Mouse (Mus musculus) thymus, adult 2 months (tissue): ENCODE data around the gene Myl9. TPM values are rescaled to one million over a fixed set of nuclear protein-coding genes. Genes with fewer than 3 reads are reported as not detected.

Source experiments
- DNase-seq: peaks from one replicate; pipeline ENCODE4 v3.0.0; 2021
- H3K27ac ChIP-seq: fragments of 200-500 bp; 2 replicates; pipeline ENCODE4 v1.5.1; 2012; ENCODE audit warnings: low read length, control low read depth; ENCODE audit not compliant: control insufficient read depth, insufficient read depth
- H3K27me3 ChIP-seq: fragments of 200-500 bp; 2 replicates; pipeline ENCODE4 v1.6.1; 2012; ENCODE audit warnings: mild to moderate bottlenecking, low read length, moderate library complexity, mixed read lengths; ENCODE audit not compliant: control insufficient read depth, insufficient read depth
- H3K36me3 ChIP-seq: fragments of 200-500 bp; 2 replicates; pipeline ENCODE4 v1.6.1; 2012; ENCODE audit warnings: mild to moderate bottlenecking, low read length, moderate library complexity; ENCODE audit not compliant: control insufficient read depth, insufficient read depth
- H3K4me1 ChIP-seq: fragments of 200-500 bp; replicated peaks from 2 replicates; pipeline ENCODE4 v1.6.1; 2012; ENCODE audit warnings: low read length; ENCODE audit not compliant: control insufficient read depth, insufficient read depth
- H3K4me3 ChIP-seq: fragments of 200-500 bp; 2 replicates; pipeline ENCODE4 v1.5.1; 2012; ENCODE audit warnings: mild to moderate bottlenecking, low read length, control low read depth, moderate library complexity; ENCODE audit not compliant: control insufficient read depth, insufficient read depth
- CTCF ChIP-seq: fragments of 200-500 bp; IDR thresholded peaks from 2 replicates; pipeline ENCODE4 v1.5.1; 2012; ENCODE audit warnings: mild to moderate bottlenecking, control low read depth, low read length, moderate library complexity, borderline replicate concordance; ENCODE audit not compliant: control insufficient read depth, poor library complexity, insufficient read depth; ENCODE audit errors: extremely low read depth
- POLR2A ChIP-seq: fragments of 200-500 bp; IDR thresholded peaks from 2 replicates; pipeline ENCODE4 v1.6.1; 2012; ENCODE audit warnings: mild to moderate bottlenecking, low read length, control low read depth, moderate library complexity; ENCODE audit not compliant: control insufficient read depth, poor library complexity, insufficient read depth; ENCODE audit errors: extremely low read depth
- WGBS: fragments of 180-500 bp; shearing (Covaris S2); methylation state at CpG from one replicate; pipeline ENCODE4 v1.1.7; 2018; 5-methylcytosine and 5-hydroxymethylcytosine counted together
- polyA plus RNA-seq: library from polyadenylated mRNA; depleted of rRNA; stranded (reverse); fragments of >200 nt; gene quantifications from 2 replicates; pipeline ENCODE4 v1.2.3, GENCODE M21; 2012; rRNA removed

The Myl9 gene
- polyA plus RNA-seq = 32.3 and 32.4 TPM in 2 replicates

DNA sequence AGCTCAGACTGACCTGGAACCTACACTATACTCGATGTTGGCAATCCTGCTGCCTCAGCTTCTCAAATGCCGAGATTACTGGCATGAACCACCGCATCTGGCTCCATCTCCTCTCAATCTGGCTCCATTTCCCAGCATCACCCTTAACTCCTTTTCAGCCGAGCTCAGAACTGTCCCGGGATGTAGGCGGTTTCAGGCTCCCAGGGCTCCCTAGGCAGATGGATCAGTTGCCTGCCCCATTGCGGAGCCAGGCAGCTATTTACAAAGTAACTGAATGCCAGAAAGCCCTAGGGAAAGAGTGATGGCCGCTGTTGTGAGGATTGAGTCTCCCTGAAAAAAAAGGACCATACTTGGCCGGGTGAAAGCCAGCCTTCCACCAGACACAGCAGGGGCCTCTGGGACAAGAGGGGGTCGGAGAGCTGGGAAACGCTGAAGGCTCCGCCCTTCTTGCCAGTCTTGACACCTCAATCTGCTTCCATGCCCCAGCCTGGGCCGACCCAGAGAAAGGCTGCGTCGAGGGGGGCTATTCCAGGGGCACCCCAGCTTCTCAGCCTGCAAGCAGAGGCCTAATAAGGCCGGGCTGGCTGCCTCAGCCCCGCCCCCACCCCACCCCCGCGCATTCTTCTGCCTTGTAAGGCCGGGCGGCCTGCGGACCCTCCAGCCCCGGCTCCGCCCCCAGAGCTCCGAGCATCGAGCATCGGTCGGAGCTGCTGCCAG lies at the start of gene Myl9:
Gene Myl9 (plus strand): TSS at position 683 of the 717 bp plus-strand sequence.
- WGBS = 39% methylated on average over 28 of the region's 28 CpGs
- Histone ChIP-seq H3K4me1 (peaks cover 2% of the 10 kb centered on the region; the same call in 1 of the 2 replicates), H3K27me3 (no peaks in the 10 kb centered on the region; the same call in 1 of the 2 replicates), H3K4me3 (no peak within 1 kb of the TSS), H3K36me3 (no peaks in the 10 kb centered on the region), H3K27ac (no peak within 1 kb of the TSS)
- no peak for DNase-seq
- TF ChIP-seq POLR2A = no peak
- TF ChIP-seq CTCF = no peak

DNA sequence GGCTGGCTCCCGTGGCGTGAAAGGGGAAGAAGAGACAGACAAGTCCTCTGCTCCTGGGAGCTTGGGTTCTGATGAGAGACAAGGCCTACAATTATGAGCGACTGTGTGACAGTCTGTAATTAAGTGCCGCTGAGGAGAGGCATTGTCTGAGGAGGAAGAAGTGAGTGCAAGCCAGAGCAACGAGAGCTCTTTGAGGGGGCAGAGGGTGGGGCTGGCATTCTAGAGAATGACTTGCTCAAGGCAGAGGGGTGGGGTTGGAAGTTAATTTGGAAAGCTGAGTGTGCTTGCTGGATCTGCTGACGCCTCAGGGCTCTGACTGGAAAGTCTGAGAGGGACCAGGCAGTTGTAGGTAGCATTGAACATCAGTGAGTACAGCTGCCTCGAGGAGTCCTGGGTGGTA lies 48.9 kb upstream of the Myl9 start:
- Histone ChIP-seq H3K27ac (no peak overlapping the region), H3K4me3 (no peak overlapping the region), H3K4me1 (peaks cover 25% of the 10 kb centered on the region), H3K36me3 (no peaks in the 10 kb centered on the region), H3K27me3 (no peaks in the 10 kb centered on the region)
- WGBS = 80% methylated on average over 7 of the region's 7 CpGs
- TF ChIP-seq POLR2A (no peak), CTCF (no peak)
- no peak for DNase-seq

DNA sequence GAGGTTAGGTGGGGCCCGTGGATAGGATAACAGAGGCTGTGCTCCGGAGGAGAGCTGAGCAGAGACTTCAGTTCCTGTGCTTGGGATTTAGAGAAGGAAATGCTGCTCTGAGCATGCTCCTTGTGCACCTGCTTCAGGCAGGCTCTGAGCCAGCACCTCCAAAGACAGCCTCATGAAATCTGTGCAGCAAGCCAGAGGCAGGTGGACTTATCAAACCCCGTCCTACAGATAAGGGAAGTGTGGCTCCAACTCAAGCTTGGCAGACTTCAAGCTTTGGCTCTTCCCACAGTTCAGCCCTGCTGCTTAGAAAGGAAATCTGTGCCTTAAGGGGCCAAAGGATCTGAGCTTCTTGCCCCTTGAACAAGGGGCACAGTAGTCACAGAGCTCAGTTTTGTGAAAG lies 48.3 kb upstream of the Myl9 start:
- no peaks in the 10 kb centered on the region for H3K27me3 ChIP-seq
- H3K36me3 ChIP-seq = no peaks in the 10 kb centered on the region
- H3K4me3 ChIP-seq = no peak overlapping the region
- H3K27ac ChIP-seq = no peak overlapping the region
- 79% methylated on average over 3 of the region's 3 CpGs for WGBS
- DNase-seq = no peak
- peaks cover 21% of the 10 kb centered on the region for H3K4me1 ChIP-seq
- TF ChIP-seq POLR2A = no peak
- no peak for TF ChIP-seq CTCF

DNA sequence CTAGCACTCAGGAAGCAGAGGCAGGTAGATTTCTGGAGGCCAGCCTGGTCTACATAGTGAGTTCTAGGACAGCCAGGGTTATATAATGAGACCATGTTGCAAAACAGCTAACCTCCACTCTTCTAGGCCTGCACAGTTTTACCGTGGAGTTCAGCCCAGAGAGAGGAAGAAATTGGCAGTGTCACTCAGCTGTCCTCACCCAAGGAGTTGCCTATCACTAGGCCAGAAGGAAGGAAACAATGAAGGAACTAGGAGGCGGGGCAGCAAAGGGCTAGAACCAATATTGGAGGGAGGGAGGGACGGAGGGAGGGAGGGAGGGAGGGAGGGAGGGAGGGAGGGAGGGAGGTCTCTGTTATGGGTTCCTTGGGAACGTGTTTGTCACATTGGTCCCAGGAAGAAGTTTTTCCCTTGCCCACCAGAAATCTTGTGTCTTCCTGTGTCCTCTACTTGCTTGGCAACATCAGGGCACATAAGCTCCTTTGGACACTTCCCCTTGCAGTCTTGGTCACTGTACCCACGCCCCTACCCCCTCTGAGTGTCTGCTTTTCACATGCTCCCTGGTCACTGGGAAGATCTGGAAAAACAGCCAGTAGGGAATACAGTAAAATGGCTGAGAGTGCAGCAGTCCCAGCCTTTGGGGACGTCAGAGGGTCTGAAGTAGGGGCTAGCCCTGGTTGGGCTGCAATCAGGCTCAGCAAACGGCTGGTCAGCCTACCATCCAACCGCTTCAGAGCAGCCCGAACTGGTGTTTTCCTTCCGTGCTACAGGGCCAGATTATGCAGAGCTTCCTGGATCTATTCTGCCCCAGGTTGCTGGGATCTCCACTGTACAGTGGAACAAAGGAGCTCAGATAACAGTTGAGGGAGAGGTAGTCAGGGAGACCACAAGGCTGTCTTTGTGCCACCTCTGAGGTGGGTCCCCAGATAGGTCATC lies 45.4 kb upstream of the Myl9 start:
- Histone ChIP-seq H3K36me3 (no peaks in the 10 kb centered on the region), H3K27me3 (no peaks in the 10 kb centered on the region), H3K4me1 (peaks cover 20% of the 10 kb centered on the region), H3K27ac (peak overlapping the region; percentile 66), H3K4me3 (peak overlapping the region; percentile 81)
- 23% methylated on average over 9 of the region's 10 CpGs for WGBS
- no peak for TF ChIP-seq CTCF
- no peak for TF ChIP-seq POLR2A
- peak; percentile 20 for DNase-seq

DNA sequence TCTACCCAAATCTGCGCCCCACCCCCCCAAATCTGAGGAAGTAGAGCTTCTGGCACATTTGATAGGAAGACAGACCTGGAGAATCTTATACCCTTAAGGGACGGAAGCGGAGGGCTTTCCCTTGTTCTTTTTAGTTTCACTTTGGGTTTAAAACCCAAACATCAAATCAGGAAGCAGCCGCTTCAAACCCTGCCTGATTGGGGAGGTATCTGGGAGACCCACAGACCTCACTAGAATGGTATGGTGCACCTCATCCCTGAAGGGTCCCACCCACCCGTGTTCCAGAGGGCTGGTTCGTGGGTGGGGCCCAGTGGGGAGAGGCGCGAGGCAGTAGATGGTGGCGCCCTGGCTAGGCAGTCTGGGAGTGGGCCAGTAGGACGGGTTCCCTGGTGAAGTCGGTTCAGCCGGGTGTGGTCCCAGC lies 44.7 kb upstream of the Myl9 start:
- H3K27ac ChIP-seq = peak overlapping the region; percentile 66
- H3K4me3 ChIP-seq = peak overlapping the region; percentile 81
- WGBS = 0% methylated on average over 12 of the region's 12 CpGs
- H3K4me1 ChIP-seq = peaks cover 20% of the 10 kb centered on the region
- TF ChIP-seq POLR2A = no peak
- no peak for TF ChIP-seq CTCF
- peak; percentile 62 for DNase-seq
- no peaks in the 10 kb centered on the region for H3K36me3 ChIP-seq
- no peaks in the 10 kb centered on the region for H3K27me3 ChIP-seq

DNA sequence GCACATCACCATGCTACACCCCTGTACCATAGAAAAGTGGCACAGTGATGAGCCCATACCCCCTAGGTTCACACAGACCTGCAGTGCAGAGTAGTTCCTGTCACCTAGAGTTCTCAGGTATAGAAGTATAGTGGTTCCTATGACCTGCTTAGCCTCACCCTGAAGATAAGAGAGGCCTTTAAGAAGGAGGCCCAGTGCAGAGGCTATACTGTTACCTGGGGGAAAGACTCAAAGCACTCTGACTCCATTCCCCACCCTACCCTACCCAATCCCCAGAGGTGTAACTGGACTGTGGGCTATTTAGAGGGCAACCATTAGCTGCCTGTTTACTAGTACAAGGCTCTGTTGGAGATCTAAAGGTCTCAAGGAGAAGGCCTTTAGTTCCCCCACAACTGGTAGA lies 43.6 kb upstream of the Myl9 start:
- Histone ChIP-seq H3K27me3 (no peaks in the 10 kb centered on the region), H3K27ac (no peak overlapping the region), H3K4me3 (no peak overlapping the region), H3K36me3 (no peaks in the 10 kb centered on the region), H3K4me1 (peaks cover 20% of the 10 kb centered on the region)
- TF ChIP-seq CTCF (no peak), POLR2A (no peak)
- DNase-seq = no peak
